Mouse (Mus musculus) ES-Bruce4 (cell line): ENCODE results near the gene Gm28230. TPM values are rescaled to one million over a fixed set of nuclear protein-coding genes. Genes with fewer than 3 reads are reported as not detected.

Source experiments
- H3K27ac ChIP-seq: 2 replicates; pipeline ENCODE4 v1.5.1; 2012; ENCODE audit warnings: low read length, inconsistent platforms; ENCODE audit not compliant: insufficient read depth
- H3K27me3 ChIP-seq: 2 replicates; pipeline ENCODE4 v1.6.1; 2012; ENCODE audit warnings: mild to moderate bottlenecking, low read length, inconsistent platforms; ENCODE audit not compliant: control insufficient read depth, poor library complexity, insufficient read depth, severe bottlenecking
- H3K36me3 ChIP-seq: 2 replicates; pipeline ENCODE4 v1.6.1; 2012; ENCODE audit warnings: inconsistent platforms, mild to moderate bottlenecking, low read length, moderate library complexity; ENCODE audit not compliant: control insufficient read depth, poor library complexity, insufficient read depth, severe bottlenecking
- H3K4me1 ChIP-seq: one replicate; pipeline ENCODE4 v1.8.1; 2011; ENCODE audit warnings: low read length; ENCODE audit not compliant: control insufficient read depth, insufficient read depth
- H3K4me3 ChIP-seq: 2 replicates; pipeline ENCODE4 v1.5.1; 2011; ENCODE audit warnings: low read depth, mild to moderate bottlenecking, low read length
- H3K9ac ChIP-seq: 2 replicates; pipeline ENCODE4 v1.6.1; 2012; ENCODE audit warnings: low read depth, mild to moderate bottlenecking, inconsistent platforms; ENCODE audit not compliant: poor library complexity, severe bottlenecking
- H3K9me3 ChIP-seq: replicated peaks from 2 replicates; pipeline ENCODE4 v1.6.1; 2012; ENCODE audit warnings: mild to moderate bottlenecking, low read length, inconsistent platforms; ENCODE audit not compliant: control insufficient read depth, poor library complexity, insufficient read depth, severe bottlenecking
- CTCF ChIP-seq: IDR thresholded peaks from one replicate; pipeline ENCODE4 v1.8.1; 2011; ENCODE audit warnings: low read depth, low read length
- EP300 ChIP-seq: IDR thresholded peaks from 2 replicates; pipeline ENCODE4 v1.6.1; 2011; ENCODE audit warnings: low read depth, low read length; ENCODE audit not compliant: insufficient read depth
- POLR2A ChIP-seq: IDR thresholded peaks from one replicate; pipeline ENCODE4 v1.8.1; 2011; ENCODE audit warnings: low read length; ENCODE audit not compliant: insufficient read depth
- polyA plus RNA-seq: library from polyadenylated mRNA; stranded (reverse); fragments of >200 nt; gene quantifications from 2 replicates; pipeline ENCODE4 v1.2.4, GENCODE M21; 2011; ENCODE audit warnings: low read depth; ENCODE audit not compliant: missing spikeins, insufficient read depth, insufficient read length

Gene Gm28230
- polyA plus RNA-seq, 1 experiment: not detected

DNA sequence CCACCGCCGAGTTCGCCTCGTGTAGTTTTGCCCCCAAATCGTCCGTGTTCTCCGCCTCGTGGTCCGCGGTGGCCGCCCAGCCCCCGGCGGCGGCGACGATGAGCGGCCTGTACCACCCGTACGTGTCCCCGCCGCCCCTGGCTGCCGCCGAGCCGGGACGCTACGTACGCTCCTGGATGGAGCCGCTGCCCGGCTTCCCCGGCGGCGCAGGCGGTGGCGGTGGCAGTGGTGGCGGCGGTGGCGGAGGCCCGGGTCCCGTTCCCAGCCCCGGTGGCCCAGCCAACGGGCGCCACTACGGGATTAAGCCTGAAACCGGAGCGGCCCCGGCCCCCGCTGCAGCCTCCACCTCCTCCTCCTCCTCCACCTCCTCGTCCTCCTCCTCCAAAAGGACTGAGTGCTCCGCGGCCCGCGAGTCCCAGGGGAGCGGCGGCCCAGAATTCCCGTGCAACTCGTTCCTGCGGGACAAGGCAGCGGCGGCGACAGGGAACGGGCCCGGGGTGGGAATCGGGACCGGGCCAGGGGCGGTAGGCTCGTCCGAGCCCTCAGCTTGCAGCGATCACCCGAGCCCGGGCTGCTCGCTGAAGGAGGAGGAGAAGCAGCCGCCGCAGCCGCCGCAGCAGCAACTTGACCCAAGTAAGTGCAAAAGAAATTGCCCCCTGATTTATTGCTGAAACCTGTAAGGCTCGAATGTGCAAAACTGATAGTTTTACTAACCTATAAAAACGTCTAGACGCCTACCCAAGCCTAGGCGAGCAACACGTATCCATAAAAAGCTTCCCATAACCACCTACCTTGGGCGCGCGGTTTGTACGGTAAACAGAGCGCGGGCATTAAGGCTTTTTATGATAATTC, 28.1 kb upstream of the Gm28230 start:
- Histone ChIP-seq H3K4me1 (no peaks in the 10 kb centered on the region), H3K9me3 (no peaks in the 10 kb centered on the region), H3K36me3 (no peaks in the 10 kb centered on the region), H3K4me3 (peak overlapping the region; percentile 54), H3K27me3 (peaks cover 56% of the 10 kb centered on the region), H3K9ac (peak overlapping the region; percentile 59), H3K27ac (no peak overlapping the region)
- no peak for TF ChIP-seq EP300

DNA sequence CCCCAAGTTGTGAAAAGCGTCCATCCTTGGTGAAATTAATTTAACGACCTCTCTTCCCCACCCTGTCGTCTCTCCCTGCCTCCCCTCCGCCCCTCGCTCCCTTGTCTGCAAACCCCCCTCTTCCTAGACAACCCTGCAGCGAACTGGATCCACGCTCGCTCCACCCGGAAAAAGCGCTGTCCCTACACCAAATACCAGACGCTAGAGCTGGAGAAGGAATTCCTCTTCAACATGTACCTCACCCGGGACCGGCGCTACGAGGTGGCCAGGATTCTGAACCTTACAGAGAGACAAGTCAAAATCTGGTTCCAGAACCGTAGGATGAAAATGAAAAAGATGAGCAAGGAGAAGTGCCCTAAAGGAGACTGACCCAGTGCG, 27.5 kb upstream of the Gm28230 start:
- Histone ChIP-seq H3K27me3 (peaks cover 56% of the 10 kb centered on the region), H3K27ac (no peak overlapping the region), H3K4me1 (no peaks in the 10 kb centered on the region), H3K4me3 (no peak overlapping the region), H3K9me3 (no peaks in the 10 kb centered on the region), H3K9ac (no peak overlapping the region), H3K36me3 (no peaks in the 10 kb centered on the region)
- TF ChIP-seq POLR2A (no peak), EP300 (no peak), CTCF (no peak)

DNA sequence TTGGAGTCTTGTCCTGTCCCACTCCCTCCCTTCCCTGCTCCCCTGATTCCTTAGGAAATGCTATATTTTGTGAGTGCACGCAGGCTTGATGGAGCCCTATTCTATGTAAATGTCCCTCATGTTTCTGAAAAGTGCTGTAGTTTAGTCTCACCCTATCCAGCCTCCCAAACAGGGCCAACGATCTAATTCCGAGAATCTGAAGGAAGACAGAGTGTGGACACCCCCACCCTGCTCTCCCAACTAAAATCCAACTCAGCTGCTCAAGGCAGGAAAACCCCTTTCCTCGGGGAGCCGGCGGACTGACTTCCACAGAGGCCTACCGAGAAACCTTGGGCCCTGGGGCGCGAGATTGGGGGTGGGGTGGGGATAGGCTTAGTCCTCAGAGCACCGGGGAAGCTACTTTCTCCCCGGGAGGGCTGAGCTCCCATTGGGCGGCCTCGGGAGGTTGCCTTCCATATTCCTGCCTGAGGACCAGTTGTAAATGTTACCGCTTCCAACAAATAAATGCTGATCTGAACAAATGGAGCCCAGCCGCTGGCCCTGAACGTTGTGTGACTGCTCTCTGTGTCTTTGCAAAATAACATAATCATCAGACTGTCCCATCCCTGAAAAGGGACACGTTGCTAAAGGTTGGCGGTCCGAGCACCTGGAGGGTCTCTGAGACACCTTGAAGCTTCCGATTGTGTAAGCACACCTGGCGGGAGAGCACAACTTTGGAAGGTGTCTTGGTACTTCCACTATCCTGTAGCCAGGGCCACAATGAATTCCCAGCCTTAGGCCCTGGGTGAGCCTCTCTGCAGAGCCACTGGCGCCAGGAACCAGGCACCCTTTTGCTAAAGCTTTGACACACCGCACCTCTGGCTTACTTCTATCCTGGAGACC, 26.6 kb upstream of the Gm28230 start:
- no peak overlapping the region for H3K27ac ChIP-seq
- TF ChIP-seq POLR2A (no peak), CTCF (no peak), EP300 (no peak)
- no peak overlapping the region for H3K9ac ChIP-seq
- no peaks in the 10 kb centered on the region for H3K36me3 ChIP-seq
- no peak overlapping the region for H3K4me3 ChIP-seq
- no peaks in the 10 kb centered on the region for H3K4me1 ChIP-seq
- no peaks in the 10 kb centered on the region for H3K9me3 ChIP-seq
- peaks cover 64% of the 10 kb centered on the region for H3K27me3 ChIP-seq

DNA sequence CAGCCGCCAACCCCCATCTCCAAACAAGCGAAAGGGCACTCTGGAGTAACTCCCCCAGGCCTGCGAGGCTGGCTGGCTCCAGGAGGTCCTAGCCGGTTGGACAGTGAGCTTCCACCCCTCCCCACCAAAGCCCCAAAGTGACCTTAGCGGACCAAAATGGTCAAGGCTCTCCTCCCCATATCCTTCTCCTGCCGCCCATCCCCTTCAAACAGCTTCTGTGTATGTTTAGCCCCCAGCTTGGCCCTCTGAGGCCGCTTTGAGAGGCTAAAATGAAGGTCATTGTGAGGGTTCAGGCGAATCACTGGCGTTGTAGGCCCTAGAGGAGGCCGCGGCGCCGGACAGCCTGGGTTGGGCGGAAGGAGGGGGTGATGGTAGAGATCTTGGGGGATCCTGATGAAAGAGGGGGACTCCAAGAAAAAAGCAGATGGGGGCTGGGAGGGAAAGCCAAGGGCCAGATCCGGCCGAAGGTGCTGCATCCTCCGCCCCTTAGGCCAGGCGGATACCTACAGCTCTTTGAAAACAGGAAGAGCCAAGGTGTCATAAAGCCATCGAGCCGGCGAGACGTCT, 25.9 kb upstream of the Gm28230 start:
- Histone ChIP-seq H3K4me1 (no peaks in the 10 kb centered on the region), H3K9me3 (no peaks in the 10 kb centered on the region), H3K4me3 (no peak overlapping the region), H3K27ac (no peak overlapping the region), H3K9ac (no peak overlapping the region), H3K27me3 (peaks cover 64% of the 10 kb centered on the region), H3K36me3 (no peaks in the 10 kb centered on the region)
- TF ChIP-seq CTCF (no peak), EP300 (no peak), POLR2A (no peak)

DNA sequence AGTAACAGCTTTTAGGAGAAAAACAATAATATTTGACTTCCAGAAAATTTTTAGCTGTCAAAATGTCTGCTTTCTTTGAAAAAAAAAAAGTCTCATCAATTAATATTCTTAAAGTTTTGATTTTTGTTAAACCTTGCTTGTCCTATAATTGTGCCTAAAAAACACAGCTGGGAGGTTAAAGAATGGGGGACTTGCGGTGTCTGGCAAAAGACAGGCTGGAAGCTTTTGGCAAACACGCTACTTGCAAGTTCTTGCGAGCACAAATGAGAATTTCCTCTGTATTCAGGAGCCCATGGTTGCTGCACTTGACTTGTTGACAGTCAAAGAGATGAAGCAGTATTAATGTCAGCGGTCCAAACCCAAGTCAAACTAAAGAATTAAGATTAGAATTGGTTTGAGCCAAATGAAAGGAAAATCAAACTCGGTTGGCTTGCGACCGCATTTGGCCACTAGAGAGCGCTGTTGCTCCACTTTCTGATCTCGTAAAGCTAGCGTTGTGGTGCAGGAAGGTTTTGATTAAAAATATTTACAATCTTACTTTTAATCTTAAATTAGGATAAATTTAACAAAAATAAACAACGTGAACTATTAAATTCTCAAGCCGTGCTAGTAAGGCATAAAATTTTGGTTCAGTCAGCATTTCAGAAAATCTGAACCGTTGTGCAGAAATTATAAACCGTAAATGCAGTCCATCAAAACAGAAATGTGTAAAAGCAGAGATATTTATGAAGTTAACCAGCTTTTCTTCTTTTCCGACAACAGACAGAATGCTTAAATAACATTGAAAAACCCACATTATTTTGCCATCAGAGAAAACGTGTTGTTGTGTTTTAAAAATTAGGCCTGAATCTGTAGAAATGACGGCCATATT, 24.3 kb upstream of the Gm28230 start:
- Histone ChIP-seq H3K36me3 (no peaks in the 10 kb centered on the region), H3K27ac (no peak overlapping the region), H3K9ac (no peak overlapping the region), H3K4me3 (no peak overlapping the region), H3K27me3 (peaks cover 65% of the 10 kb centered on the region), H3K4me1 (no peaks in the 10 kb centered on the region), H3K9me3 (no peaks in the 10 kb centered on the region)
- TF ChIP-seq CTCF (peak; percentile 80), EP300 (no peak)
